Mouse (Mus musculus): ENCODE data around the gene Plcxd2. TPM values are rescaled to one million over a fixed set of nuclear protein-coding genes. Genes with fewer than 3 reads are reported as not detected.

Gene Plcxd2
- polyA plus RNA-seq, 1 experiment from 2014 or later, result 0.49 TPM

GRCm38 (mm10) chr16:45926875-45927274, 83.1 kb downstream of the Plcxd2 start:
- no peaks in the 10 kb centered on the region for H3K36me3 ChIP-seq (ENCODE audit: control insufficient read depth, insufficient read depth, low read length)
- H3K4me1 ChIP-seq (ENCODE audit: control insufficient read depth, insufficient read depth, low read length), result peaks cover 13% of the 10 kb centered on the region
- no peak overlapping the region for H3K27ac ChIP-seq (ENCODE audit: low read depth, low read length)
- no peaks in the 10 kb centered on the region for H3K27me3 ChIP-seq (ENCODE audit: control insufficient read depth, insufficient read depth, low read length)
- WGBS (ENCODE audit: insufficient replicate concordance), result 85% methylated on average over 5 of the region's 5 CpGs
- ATAC-seq (replicated peaks; ENCODE audit: insufficient number of reproducible peaks, low FRiP score, low TSS enrichment), result no peak
- H3K9ac ChIP-seq (ENCODE audit: low read depth, low read length), result no peak overlapping the region
- H3K9me3 ChIP-seq (replicated peaks; ENCODE audit: control insufficient read depth, low read length), result no peaks in the 10 kb centered on the region
- no peak overlapping the region for H3K4me3 ChIP-seq (ENCODE audit: low read depth, low read length)
- H3K4me2 ChIP-seq, result no peak overlapping the region

GRCm38 (mm10) chr16:45923731-45924424, 86.1 kb downstream of the Plcxd2 start:
- no peak overlapping the region for H3K27ac ChIP-seq (ENCODE audit: low read depth, low read length)
- no peaks in the 10 kb centered on the region for H3K36me3 ChIP-seq (ENCODE audit: control insufficient read depth, insufficient read depth, low read length)
- H3K4me1 ChIP-seq (ENCODE audit: control insufficient read depth, insufficient read depth, low read length), result peaks cover 13% of the 10 kb centered on the region
- no peak overlapping the region for H3K4me2 ChIP-seq
- no peaks in the 10 kb centered on the region for H3K9me3 ChIP-seq (replicated peaks; ENCODE audit: control insufficient read depth, low read length)
- ATAC-seq (replicated peaks; ENCODE audit: insufficient number of reproducible peaks, low FRiP score, low TSS enrichment), result no peak
- H3K4me3 ChIP-seq (ENCODE audit: low read depth, low read length), result no peak overlapping the region
- H3K27me3 ChIP-seq (ENCODE audit: control insufficient read depth, insufficient read depth, low read length), result no peaks in the 10 kb centered on the region
- no peak overlapping the region for H3K9ac ChIP-seq (ENCODE audit: low read depth, low read length)
- WGBS (ENCODE audit: insufficient replicate concordance), result 67% methylated on average over 6 of the region's 6 CpGs

- H3K4me1 ChIP-seq (ENCODE audit: control insufficient read depth, insufficient read depth, low read length), result peaks cover 9% of the 10 kb centered on the region
- no peaks in the 10 kb centered on the region for H3K36me3 ChIP-seq (ENCODE audit: control insufficient read depth, insufficient read depth, low read length)
- ATAC-seq (replicated peaks; ENCODE audit: insufficient number of reproducible peaks, low FRiP score, low TSS enrichment), result no peak
- 69% methylated on average over 8 of the region's 8 CpGs for WGBS (ENCODE audit: insufficient replicate concordance)
- no peak overlapping the region for H3K4me3 ChIP-seq (ENCODE audit: low read depth, low read length)
- H3K4me2 ChIP-seq, result no peak overlapping the region
- H3K9ac ChIP-seq (ENCODE audit: low read depth, low read length), result no peak overlapping the region
- no peaks in the 10 kb centered on the region for H3K27me3 ChIP-seq (ENCODE audit: control insufficient read depth, insufficient read depth, low read length)
- no peak overlapping the region for H3K27ac ChIP-seq (ENCODE audit: low read depth, low read length)
- no peaks in the 10 kb centered on the region for H3K9me3 ChIP-seq (replicated peaks; ENCODE audit: control insufficient read depth, low read length)
These were observed 87.3 kb downstream of the Plcxd2 start for GRCm38 (mm10) chr16:45922546-45923229.

- H3K4me1 ChIP-seq (ENCODE audit: control insufficient read depth, insufficient read depth, low read length), result peaks cover 6% of the 10 kb centered on the region
- H3K27ac ChIP-seq (ENCODE audit: low read depth, low read length), result no peak overlapping the region
- ATAC-seq (replicated peaks; ENCODE audit: insufficient number of reproducible peaks, low FRiP score, low TSS enrichment), result no peak
These were observed 90.4 kb downstream of the Plcxd2 start for GRCm38 (mm10) chr16:45919572-45919971.

More at GRCm38 (mm10) chr16:45919572-45919971, 90.4 kb downstream of the Plcxd2 start:
- H3K4me3 ChIP-seq (ENCODE audit: low read depth, low read length), result no peak overlapping the region
- no peaks in the 10 kb centered on the region for H3K9me3 ChIP-seq (replicated peaks; ENCODE audit: control insufficient read depth, low read length)
- H3K9ac ChIP-seq (ENCODE audit: low read depth, low read length), result no peak overlapping the region
- no peaks in the 10 kb centered on the region for H3K36me3 ChIP-seq (ENCODE audit: control insufficient read depth, insufficient read depth, low read length)
- 75% methylated on average over 8 of the region's 8 CpGs for whole genome bisulfite sequencing (ENCODE audit: insufficient replicate concordance)
- H3K27me3 ChIP-seq (ENCODE audit: control insufficient read depth, insufficient read depth, low read length), result no peaks in the 10 kb centered on the region
- no peak overlapping the region for H3K4me2 ChIP-seq

Other genes with a start within 250 kb of the Plcxd2 start
- 37.3 and 38.2 TPM in 2 replicates for gene Phldb2, start 56.6 kb downstream of the Plcxd2 start, polyA plus RNA-seq (2014; fragmentation: Nextera tagmentation; extraction: Ambion mirVana)
- gene Cd96, start 110.0 kb upstream of the Plcxd2 start, polyA plus RNA-seq (2014; fragmentation: Nextera tagmentation; extraction: Ambion mirVana), result 0.13 TPM in 1 of 2 replicates, not detected in the other
- 3.2 and 3.3 TPM in 2 replicates for gene Gm4737, start 144.9 kb upstream of the Plcxd2 start, polyA plus RNA-seq (2014; fragmentation: Nextera tagmentation; extraction: Ambion mirVana)

All from heart, embryonic 11.5 days (tissue).